Mouse (Mus musculus): ENCODE measurements at regions not wholly inside any gene's neighbourhood (a gene's known extent, or its start where the extent isn't known, plus 50 kb on each side); places are given as distances from the start of the nearest gene placed in this dataset.

DNA sequence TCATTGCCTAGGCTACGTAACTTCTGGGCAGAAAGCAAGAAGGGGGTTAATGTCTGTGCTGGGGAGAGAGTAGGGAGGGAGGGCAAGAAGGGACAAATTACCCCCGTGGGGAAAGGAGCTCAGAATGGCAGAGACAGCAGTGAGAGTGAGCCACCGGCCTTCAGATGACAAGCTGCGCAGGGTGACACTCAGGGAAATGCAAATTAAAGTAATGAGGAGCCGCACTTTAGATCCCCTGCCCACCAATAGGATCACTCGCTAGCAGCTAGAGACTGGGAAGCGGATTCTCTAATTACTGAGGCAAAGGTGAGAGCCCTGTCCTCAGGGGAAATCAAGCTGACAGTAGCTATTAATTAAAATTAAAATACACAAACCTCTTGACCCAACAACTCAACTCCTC, 202.5 kb downstream of the Arhgef10l start:
- in situ Hi-C loops (cut with MboI, MseI), result no loop called here

GRCm38 (mm10) chr4:140461317-140461716, 204.5 kb downstream of the Arhgef10l start:
- in situ Hi-C loops (cut with MboI, MseI), result no loop called here

DNA sequence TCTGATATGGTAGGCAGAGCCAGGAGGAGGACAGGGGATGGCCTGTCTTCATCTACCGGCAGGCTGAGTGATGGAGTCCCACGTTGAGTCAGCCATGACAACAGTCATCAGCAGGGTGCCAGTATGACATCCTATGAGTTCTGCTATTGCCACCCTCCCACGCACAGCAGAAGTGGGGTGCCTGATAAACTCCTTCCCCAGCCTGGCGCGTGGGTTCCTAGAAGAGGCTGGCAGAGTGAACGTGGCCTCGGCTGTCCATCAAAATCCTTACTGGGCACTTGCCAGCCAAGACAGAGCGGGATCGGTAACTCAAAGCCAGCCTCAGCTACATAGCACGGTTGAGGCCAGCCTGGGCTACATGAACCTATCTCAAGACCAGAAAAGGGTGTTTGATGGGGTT, 202.5 kb upstream of the Igsf21 start:
- in situ Hi-C loops (cut with MboI, MseI), result no loop called here

- in situ Hi-C loops (cut with MboI, MseI), result no loop called here
These were observed 199.9 kb upstream of the Igsf21 start for GRCm38 (mm10) chr4:140446455-140446854.

- in situ Hi-C loops (cut with MboI, MseI), result no loop called here
These were observed 199.3 kb upstream of the Igsf21 start for GRCm38 (mm10) chr4:140445931-140446330.

DNA sequence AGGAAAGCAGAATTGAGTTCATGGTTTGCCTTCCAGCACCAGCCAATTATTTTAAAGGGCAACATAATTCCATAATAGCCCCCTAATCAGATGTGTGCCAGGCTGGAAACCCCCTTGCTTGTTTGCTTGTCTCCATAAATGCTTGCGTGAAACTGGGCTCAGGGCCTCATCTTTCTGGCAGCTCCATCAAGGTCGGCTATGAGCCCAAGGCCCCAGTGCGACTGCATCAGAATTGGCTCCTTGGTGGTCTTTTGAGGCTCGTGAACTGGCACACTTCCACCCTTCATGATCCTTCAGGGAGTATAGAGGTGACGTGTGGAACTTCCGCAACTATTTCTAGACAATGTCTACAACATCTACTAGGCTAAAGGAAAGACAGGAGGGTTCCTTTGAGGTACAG, 196.6 kb upstream of the Igsf21 start:
- in situ Hi-C loops (cut with MboI, MseI), result no loop called here

- in situ Hi-C loops (cut with MboI, MseI), result no loop called here
These were observed 195.2 kb upstream of the Igsf21 start for GRCm38 (mm10) chr4:140441805-140442204.

- in situ Hi-C loops (cut with MboI, MseI), result no loop called here
These were observed 193.3 kb upstream of the Igsf21 start for GRCm38 (mm10) chr4:140439856-140440255.

- in situ Hi-C loops (cut with MboI, MseI), result no loop called here
These were observed 189.4 kb upstream of the Igsf21 start for GRCm38 (mm10) chr4:140436030-140436429.

- in situ Hi-C loops (cut with MboI, MseI), result no loop called here
These were observed 187.4 kb upstream of the Igsf21 start for GRCm38 (mm10) chr4:140433744-140434542.

GRCm38 (mm10) chr4:140432101-140432500, 185.5 kb upstream of the Igsf21 start:
- in situ Hi-C loops (cut with MboI, MseI), result no loop called here

GRCm38 (mm10) chr4:140427039-140427438, 180.5 kb upstream of the Igsf21 start:
- in situ Hi-C loops (cut with MboI, MseI), result no loop called here

DNA sequence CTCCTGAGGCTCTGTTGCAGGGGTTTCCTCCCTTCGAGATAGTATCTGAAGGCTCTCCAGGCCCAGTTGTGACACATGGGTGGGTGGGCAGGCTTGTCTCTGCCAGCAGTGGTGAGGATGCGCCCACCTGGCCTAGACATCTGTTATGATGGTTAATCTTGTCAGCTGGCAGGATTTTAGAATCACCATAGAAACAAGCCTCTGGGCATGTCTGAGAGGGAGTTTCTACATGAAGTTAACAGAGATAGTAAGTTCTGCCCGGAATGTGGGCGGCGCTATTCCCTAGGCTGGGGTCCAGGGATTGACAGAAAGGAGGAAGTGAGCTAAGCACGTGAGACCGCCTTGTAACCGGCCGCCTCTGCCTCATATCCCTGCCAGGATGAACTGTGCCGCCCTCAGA, 177.2 kb upstream of the Igsf21 start:
- in situ Hi-C loops (cut with MboI, MseI), result no loop called here

DNA sequence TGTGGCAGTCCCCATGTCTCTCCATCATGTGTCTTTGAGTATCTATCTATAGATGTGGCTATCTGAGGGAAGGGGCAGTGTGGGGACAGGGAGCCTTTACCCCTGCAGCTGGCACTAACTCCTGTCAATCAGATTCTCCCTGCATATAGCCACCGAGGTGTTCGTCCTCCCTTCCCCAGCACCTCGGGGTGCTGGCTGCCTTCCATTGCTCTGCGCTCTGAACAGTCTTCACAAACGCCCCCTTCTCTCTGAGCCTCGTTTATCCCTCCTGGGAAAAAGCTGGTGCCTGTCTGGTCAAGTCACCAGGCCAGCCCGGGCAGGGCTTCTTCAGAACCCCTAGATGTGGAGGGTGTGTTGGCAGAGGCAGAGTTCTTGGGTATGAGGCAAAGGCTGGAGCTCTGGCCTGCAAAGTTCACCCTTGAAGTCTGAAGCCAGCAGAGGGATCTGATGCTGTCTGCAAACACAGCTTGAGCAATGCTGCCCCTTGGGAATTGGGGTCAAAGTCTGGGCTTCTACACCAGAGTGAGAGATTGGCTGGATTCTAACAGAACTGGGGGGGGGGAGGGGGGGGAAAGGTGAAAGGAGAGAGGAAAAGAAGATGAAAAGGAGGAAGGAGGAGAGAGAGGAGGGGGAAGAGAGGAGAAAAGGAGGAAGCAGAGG, 175.5 kb upstream of the Igsf21 start:
- in situ Hi-C loops (cut with MboI, MseI), result no loop called here

DNA sequence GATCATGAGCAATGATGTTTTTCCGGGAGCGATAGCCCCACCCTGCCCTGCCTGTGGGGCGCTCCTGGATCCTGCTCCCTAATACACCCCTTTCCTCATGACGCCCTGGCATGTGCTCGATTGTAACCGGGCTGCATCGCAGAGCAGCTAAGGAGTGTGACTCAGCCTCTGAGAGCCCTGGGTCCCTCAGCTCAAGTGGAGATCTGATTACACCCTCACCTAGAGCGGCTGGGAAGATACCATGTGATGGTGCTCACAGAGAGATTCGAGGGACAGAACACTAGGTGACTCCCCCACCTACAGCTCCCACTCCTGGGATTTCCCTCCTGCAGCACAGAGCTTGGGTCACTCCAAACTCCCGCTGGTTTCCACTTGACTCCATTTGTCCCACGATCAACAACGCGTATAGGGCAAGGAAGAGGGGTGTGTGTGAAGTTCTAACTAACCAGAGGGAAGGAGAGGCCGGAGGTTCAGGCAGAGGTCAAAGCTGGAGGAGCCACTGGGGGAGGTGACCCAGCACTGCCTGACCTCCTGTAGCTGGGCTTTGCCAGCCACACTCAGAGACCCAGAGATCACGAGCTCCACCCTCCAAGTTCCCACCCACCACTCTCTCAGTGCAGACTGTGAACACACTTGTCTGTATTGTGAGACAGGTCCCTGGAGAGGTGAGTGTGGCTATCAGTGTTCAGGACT, 173.3 kb upstream of the Igsf21 start:
- in situ Hi-C loops (cut with MboI, MseI), result no loop called here

- in situ Hi-C loops (cut with MboI, MseI), result no loop called here
These were observed 165.8 kb upstream of the Igsf21 start for GRCm38 (mm10) chr4:140412312-140412930.

DNA sequence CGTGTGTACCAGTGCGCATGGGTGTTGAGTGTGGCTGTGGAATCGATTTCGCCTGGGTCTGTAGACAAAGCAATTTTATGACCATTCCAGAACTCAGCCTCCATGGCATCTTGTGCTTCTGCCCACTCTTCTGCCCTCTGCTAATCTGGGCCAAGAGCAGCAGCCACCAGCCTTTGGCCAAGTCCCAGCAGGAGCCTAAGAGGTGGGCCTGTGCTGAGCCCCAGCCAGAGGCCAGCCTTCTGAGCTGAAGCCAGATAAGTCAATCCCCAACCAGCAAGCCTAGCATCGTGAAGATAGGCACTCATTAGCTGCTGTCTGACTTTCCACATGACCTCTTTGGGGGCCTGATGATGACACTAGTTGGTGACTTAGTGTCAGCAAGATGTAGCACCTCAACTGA, 161.9 kb upstream of the Igsf21 start:
- in situ Hi-C loops (cut with MboI, MseI), result no loop called here

DNA sequence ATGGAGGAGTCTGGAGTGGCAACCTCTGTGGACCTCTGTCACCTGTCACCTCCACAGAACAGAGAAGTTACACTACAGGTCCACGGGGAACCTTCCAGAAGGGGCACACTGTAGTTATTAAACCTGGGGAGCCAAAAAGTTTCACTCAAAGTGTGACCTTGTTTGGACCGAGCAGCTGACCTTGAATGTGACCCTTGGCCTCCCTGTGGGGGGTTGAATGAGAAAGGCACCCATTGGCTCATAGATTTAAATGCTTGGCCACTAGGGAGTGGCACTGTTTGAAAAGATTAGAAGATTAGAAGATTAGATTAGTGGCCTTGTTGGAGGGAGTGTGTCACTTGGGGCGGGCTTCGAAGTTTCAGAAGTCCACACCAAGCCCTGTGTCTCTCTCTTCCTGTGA, 160.3 kb upstream of the Igsf21 start:
- in situ Hi-C loops (cut with MboI, MseI), result no loop called here

DNA sequence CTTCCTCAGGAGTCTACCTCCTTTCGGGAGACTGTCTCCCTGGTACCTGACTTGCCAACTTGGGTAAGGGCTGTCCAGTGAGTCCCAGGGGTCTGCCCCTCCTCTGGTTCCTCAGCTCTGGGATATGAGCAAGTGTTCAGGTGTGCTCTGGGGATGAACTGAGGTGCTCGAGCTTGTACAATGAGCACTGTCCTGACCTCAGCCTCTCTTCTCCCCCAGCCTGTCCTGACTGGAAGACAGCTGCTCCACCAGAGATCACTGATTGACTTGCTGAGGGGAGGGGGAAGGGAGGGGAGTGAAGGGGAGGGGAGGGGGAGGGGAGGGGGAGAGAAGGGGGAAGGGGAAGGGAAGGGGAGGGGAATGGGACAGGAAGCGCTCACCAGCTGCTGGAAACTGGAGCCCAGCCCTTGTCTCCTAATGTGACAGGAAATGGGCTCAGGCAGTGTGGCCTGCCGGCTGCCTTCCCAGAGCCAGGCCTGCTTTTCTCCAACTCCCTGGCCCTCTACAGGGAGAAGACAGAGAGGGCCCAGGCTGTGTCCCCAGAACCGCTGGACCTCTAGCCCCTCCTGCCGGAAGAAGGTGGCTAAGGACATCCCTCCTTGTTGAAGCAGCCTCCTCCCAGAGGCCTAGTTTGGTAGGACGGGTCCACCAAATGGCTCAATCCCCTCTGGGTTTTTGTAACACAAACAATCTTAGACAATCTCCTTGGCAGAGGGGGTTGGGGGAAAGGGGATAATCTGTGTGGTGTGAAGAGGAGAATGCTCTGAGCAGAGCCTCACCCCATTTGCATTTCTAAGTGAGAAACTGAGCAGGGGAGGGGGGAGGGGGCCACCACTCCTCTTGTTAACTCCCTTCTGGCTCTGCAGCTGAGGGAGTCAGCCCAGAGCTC, 159.7 kb upstream of the Igsf21 start:
- in situ Hi-C loops (cut with MboI, MseI), result no loop called here

DNA sequence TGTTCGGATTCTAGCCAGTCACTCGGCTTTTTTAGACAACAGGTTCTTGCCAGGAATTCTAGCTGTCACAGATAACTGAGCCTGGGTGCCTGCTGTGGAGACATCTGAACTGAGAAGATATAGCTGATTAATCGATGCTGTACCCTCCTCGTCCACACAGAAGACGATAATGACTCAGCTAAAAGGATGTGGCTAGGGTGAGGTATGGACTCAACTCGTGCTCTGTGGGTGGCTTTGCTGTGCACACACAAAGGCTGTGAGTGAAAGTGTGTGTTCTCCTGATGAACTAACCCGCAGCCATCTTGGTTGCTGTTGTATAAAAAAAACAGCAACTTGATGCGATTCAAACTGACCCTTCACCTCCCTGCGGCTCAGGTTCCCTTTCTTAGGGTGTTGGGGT, 158.8 kb upstream of the Igsf21 start:
- in situ Hi-C loops (cut with MboI, MseI), result no loop called here

GRCm38 (mm10) chr4:140403128-140403527, 156.5 kb upstream of the Igsf21 start:
- in situ Hi-C loops (cut with MboI, MseI), result no loop called here
